Mouse (Mus musculus) liver, embryonic 14.5 days (tissue): ENCODE measurements around the gene Cs. TPM values are rescaled to one million over a fixed set of nuclear protein-coding genes. Genes with fewer than 3 reads are reported as not detected.

ENCODE experiments used
- ATAC-seq: fragments of 200-750 bp; cut with Nextera tagmentation; 2 replicates; pipeline ENCODE4 v1.8.0; 2017; ENCODE audit warnings: moderate number of reproducible peaks, mild to moderate bottlenecking, moderate library complexity; ENCODE audit not compliant: insufficient read depth
- DNase-seq, 3 experiments: peaks; one replicate each; pipeline ENCODE4 v3.0.0-alpha.2; 2012 to 2013; ENCODE audit warnings: low read depth in 3 of 3, low spot score in 3 of 3
- H3K27ac ChIP-seq: fragments of 300-500 bp; sonication (generic); 2 replicates; pipeline ENCODE4 v1.5.1; 2014; ENCODE audit warnings: moderate library complexity, mild to moderate bottlenecking, control low read depth, inconsistent platforms
- H3K27me3 ChIP-seq: fragments of 300-500 bp; sonication (generic); 2 replicates; pipeline ENCODE4 v1.6.1; 2014; ENCODE audit warnings: mild to moderate bottlenecking, low read length, moderate library complexity; ENCODE audit not compliant: control insufficient read depth, insufficient read depth
- H3K36me3 ChIP-seq: fragments of 300-500 bp; sonication (generic); replicated peaks from 2 replicates; pipeline ENCODE4 v1.6.1; 2014; ENCODE audit warnings: low read depth; ENCODE audit not compliant: control insufficient read depth, insufficient read depth
- H3K4me1 ChIP-seq, 2 experiments: fragments of 200-500 bp in 1 of 2; fragments of 300-500 bp in 1 of 2; sonication (generic) in 1 of 2; replicated peaks; 2 replicates each; pipeline ENCODE4 v1.6.1; 2012 to 2014; ENCODE audit warnings: antibody characterized with exemption in 1 of 2, inconsistent platforms in 1 of 2, low read length in 1 of 2; ENCODE audit not compliant: control insufficient read depth in 2 of 2, insufficient read depth in 2 of 2
- H3K4me2 ChIP-seq: fragments of 300-500 bp; sonication (generic); 2 replicates; pipeline ENCODE4 v1.6.1; 2014; ENCODE audit warnings: low read depth, mild to moderate bottlenecking, control low read depth, moderate library complexity
- H3K4me3 ChIP-seq, 2 experiments: fragments of 200-500 bp in 1 of 2; fragments of 300-500 bp in 1 of 2; sonication (generic) in 1 of 2; 2 replicates each; pipeline ENCODE4 v1.5.1; 2012 to 2014; ENCODE audit warnings: low read depth in 2 of 2, low read length in 2 of 2, mild to moderate bottlenecking in 2 of 2, control low read depth in 1 of 2, inconsistent platforms in 1 of 2, moderate library complexity in 1 of 2; ENCODE audit not compliant: insufficient read depth in 1 of 2
- H3K9ac ChIP-seq: fragments of 300-500 bp; sonication (generic); replicated peaks from 2 replicates; pipeline ENCODE4 v1.6.1; 2014; ENCODE audit warnings: mild to moderate bottlenecking, control low read depth, moderate library complexity
- H3K9me3 ChIP-seq: fragments of 300-500 bp; sonication (generic); 2 replicates; pipeline ENCODE4 v1.6.1; 2016; ENCODE audit warnings: low read length, mixed read lengths; ENCODE audit not compliant: control insufficient read depth
- CTCF ChIP-seq: IDR thresholded peaks from 2 replicates; pipeline ENCODE4 v1.5.1; 2016; ENCODE audit warnings: antibody characterized with exemption, low read depth, control low read depth
- EP300 ChIP-seq: IDR thresholded peaks from 2 replicates; pipeline ENCODE4 v1.6.1; 2016; ENCODE audit warnings: antibody characterized with exemption, low read depth
- WGBS: fragments of 180-500 bp; shearing (Covaris S2); extraction: QIAGEN DNeasy Blood & Tissue Kit; methylation state at CpG from one replicate; pipeline ENCODE4 v1.1.7; 2014; ENCODE audit not compliant: insufficient replicate concordance; 5-methylcytosine and 5-hydroxymethylcytosine counted together
- polyA plus RNA-seq, 2 experiments: library from polyadenylated mRNA; depleted of rRNA in 1 of 2; stranded (reverse) in 1 of 2; unstranded in 1 of 2; fragments of >200 nt; fragmentation: Nextera tagmentation in 1 of 2; extraction: Ambion mirVana in 1 of 2; gene quantifications; 2 replicates each; pipeline versions ENCODE4 v1.2.1 to v1.2.3; 2012 to 2014

Gene Cs
- polyA plus RNA-seq, 2 experiments: 80.5 to 117 TPM

- peak; percentile 82 to 86 (median 85) for DNase-seq
- H3K36me3 ChIP-seq: peaks cover 4% of the 10 kb centered on the region; the same call in 1 of the 2 replicates
- no peaks in the 10 kb centered on the region for H3K9me3 ChIP-seq
- H3K4me3 ChIP-seq: no peak overlapping the region
- TF ChIP-seq EP300 (no peak), CTCF (peak; percentile 93)
- peak overlapping the region; percentile 86 for H3K27ac ChIP-seq
- peaks cover 44 to 50% of the 10 kb centered on the region in 2 experiments for H3K4me1 ChIP-seq
- ATAC-seq: no peak
- H3K4me2 ChIP-seq: peak overlapping the region; percentile 80
- H3K9ac ChIP-seq: 0 out of 2 replicates have a peak overlapping the region, but pooled peaks have one; percentile 4
- 0% methylated on average over 4 of the region's 4 CpGs for WGBS
- no peaks in the 10 kb centered on the region for H3K27me3 ChIP-seq
These were observed 2.0 kb upstream of the Cs start for GRCm38 (mm10) chr10:128335582-128335981.

GRCm38 (mm10) chr10:128336195-128336594 is 1.3 kb upstream of the Cs start:
- Histone ChIP-seq H3K9me3 (no peaks in the 10 kb centered on the region), H3K4me2 (peak overlapping the region; percentile 80), H3K36me3 (peaks cover 6% of the 10 kb centered on the region; the same call in 1 of the 2 replicates), H3K27me3 (no peaks in the 10 kb centered on the region), H3K27ac (peak overlapping the region; percentile 86), H3K4me1 (peaks cover 48 to 52% of the 10 kb centered on the region in 2 experiments), H3K9ac (peak overlapping the region; percentile 95), H3K4me3 (peak overlapping the region in 1 of 2 experiments; percentile 81; a peak in 2 of 4 replicates)
- ATAC-seq (no peak), DNase-seq (peak in 1 of 3 experiments; percentile 24)
- TF ChIP-seq EP300 (no peak), CTCF (no peak)
- WGBS: 57% methylated on average over 3 of the region's 3 CpGs

- peak; percentile 32 for ATAC-seq
- no peaks in the 10 kb centered on the region for H3K27me3 ChIP-seq
- peak overlapping the region; percentile 68 to 81 for H3K4me3 ChIP-seq
- H3K9me3 ChIP-seq: no peaks in the 10 kb centered on the region
- peak overlapping the region; percentile 80 for H3K4me2 ChIP-seq
- H3K36me3 ChIP-seq: peaks cover 6% of the 10 kb centered on the region; the same call in 1 of the 2 replicates
- peak; percentile 85 for TF ChIP-seq EP300
- no peak for TF ChIP-seq CTCF
- peak; percentile 70 to 73 (median 70) for DNase-seq
- H3K27ac ChIP-seq: peak overlapping the region; percentile 86
- H3K9ac ChIP-seq: peak overlapping the region; percentile 95
- 26% methylated on average over 3 of the region's 3 CpGs for WGBS
- peaks cover 52 to 56% of the 10 kb centered on the region in 2 experiments for H3K4me1 ChIP-seq
These were observed 937 bp upstream of the Cs start for GRCm38 (mm10) chr10:128336597-128336996.

DNA sequence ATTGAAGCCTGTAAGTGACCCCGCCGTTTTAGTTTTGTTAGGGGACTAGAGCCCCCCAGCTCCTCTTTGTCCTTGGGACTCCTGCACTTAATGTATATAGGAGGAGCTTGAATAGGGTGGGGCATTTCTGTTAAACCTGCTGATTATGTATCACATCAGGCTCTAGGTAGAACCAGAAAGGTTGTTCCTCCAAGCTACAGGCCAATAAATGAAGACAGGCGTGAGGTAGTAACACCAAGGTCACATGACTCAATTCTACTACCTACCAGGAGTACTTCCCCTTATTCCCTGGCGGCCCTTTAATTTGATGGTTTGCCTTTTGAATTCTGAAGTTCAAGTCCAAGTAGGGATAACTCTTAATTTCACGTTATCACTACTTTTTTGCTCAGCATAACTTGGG is 881 bp downstream of the Cs start:
- ATAC-seq: peak; percentile 5; the same call in 1 of the 2 replicates

GRCm38 (mm10) chr10:128338948-128339347 is 1.4 kb downstream of the Cs start:
- Histone ChIP-seq H3K9me3 (no peaks in the 10 kb centered on the region), H3K36me3 (peaks cover 6% of the 10 kb centered on the region; the same call in 1 of the 2 replicates), H3K4me1 (peaks cover 59 to 62% of the 10 kb centered on the region in 2 experiments), H3K27me3 (no peaks in the 10 kb centered on the region), H3K4me2 (peak overlapping the region; percentile 80), H3K4me3 (peak overlapping the region; percentile 31 to 81; a peak in 3 of 4 replicates), H3K9ac (peak overlapping the region; percentile 95), H3K27ac (peak overlapping the region; percentile 86)
- no peak for ATAC-seq
- DNase-seq: no peak
- 60% methylated on average over 2 of the region's 2 CpGs for whole genome bisulfite sequencing
- TF ChIP-seq EP300 (no peak), CTCF (no peak)

More for the DNA sequence above, 881 bp downstream of the Cs start:
- WGBS: 11% methylated on average over 5 of the region's 5 CpGs
- Histone ChIP-seq H3K9me3 (no peaks in the 10 kb centered on the region), H3K4me1 (peaks cover 55 to 57% of the 10 kb centered on the region in 2 experiments), H3K36me3 (peaks cover 6% of the 10 kb centered on the region; the same call in 1 of the 2 replicates), H3K9ac (peak overlapping the region; percentile 95), H3K4me3 (peak overlapping the region; percentile 68 to 81), H3K27ac (peak overlapping the region; percentile 86), H3K4me2 (peak overlapping the region; percentile 80), H3K27me3 (no peaks in the 10 kb centered on the region)
- TF ChIP-seq EP300 (no peak), CTCF (no peak)
- DNase-seq: peak in 1 of 3 experiments; percentile 48
